Mouse (Mus musculus): Measurements from ENCODE around the gene Myo9a.

GRCm38 (mm10) chr9:59884551-59884950 is 133.9 kb downstream of the Myo9a start:
- TF ChIP-seq CTCF (IDR thresholded peaks at IDR 0.05; ENCODE audit: borderline replicate concordance, control insufficient read depth, extremely low read depth, insufficient read depth, low read length, poor library complexity) (no peak), POLR2A (IDR thresholded peaks at IDR 0.05; ENCODE audit: control insufficient read depth, extremely low read depth, insufficient read depth, low read length, poor library complexity) (no peak)

Measured in thymus, adult 2 months (tissue).